Mouse (Mus musculus) ES-Bruce4 (cell line): ENCODE measurements at regions not wholly inside any gene's neighbourhood (a gene's known extent, or its start where the extent isn't known, plus 50 kb on each side); places are given as distances from the start of the nearest gene placed in this dataset.

Experiments used
- CTCF ChIP-seq: IDR thresholded peaks from one replicate; pipeline ENCODE4 v1.8.1; 2011; ENCODE audit warnings: low read depth, low read length
- EP300 ChIP-seq: IDR thresholded peaks from 2 replicates; pipeline ENCODE4 v1.6.1; 2011; ENCODE audit warnings: low read depth, low read length; ENCODE audit not compliant: insufficient read depth

GRCm38 (mm10) chr11:55701921-55702320, 93.9 kb upstream of the Glra1 start:
- TF ChIP-seq CTCF (no peak), EP300 (no peak)
